Mouse (Mus musculus) CH12F3 (cell line): ENCODE results near the gene Acaca.
"Not testable (repeated sequence)": the region's sequence is repeated elsewhere in the genome, so short reads cannot be mapped to it uniquely, and the experiment has no call there.

Source experiments
- in situ Hi-C: fragments of 300-500 bp; cut with MboI; formaldehyde crosslinking; loops from 2 replicates; pipeline ENCODE4 v1.14.3; 2020; ENCODE audit warnings: low sequenced_read_pairs

Acaca gene

DNA sequence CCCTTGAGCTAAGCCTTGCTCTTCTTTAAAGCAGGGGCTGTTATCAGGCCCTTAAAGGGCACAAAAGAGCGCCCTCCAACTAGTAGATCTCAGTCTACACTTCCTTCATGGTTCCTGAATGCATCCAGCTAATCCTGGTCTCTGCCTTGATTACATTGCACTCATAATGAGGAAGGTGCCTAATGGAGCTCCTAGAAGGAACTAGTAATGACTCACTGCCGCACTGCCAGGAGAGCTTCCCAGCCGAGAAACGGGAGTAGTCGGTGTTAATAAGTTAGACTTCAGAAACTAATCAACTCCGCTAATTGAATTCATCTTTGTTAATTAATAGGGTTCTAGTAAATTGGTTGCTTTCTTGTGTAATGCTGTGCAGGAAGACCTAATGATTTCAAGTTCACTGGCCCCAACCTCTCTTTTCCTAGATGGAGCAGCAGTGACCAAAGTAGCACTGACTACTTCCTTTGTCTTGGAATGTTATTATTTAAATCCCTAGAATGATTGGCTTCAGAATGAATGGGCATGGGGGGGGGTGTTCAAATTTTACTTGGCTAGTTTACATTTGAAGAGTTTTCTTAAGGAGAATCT is 176.8 kb downstream of the Acaca start:
- in situ Hi-C loops = no loop called here

DNA sequence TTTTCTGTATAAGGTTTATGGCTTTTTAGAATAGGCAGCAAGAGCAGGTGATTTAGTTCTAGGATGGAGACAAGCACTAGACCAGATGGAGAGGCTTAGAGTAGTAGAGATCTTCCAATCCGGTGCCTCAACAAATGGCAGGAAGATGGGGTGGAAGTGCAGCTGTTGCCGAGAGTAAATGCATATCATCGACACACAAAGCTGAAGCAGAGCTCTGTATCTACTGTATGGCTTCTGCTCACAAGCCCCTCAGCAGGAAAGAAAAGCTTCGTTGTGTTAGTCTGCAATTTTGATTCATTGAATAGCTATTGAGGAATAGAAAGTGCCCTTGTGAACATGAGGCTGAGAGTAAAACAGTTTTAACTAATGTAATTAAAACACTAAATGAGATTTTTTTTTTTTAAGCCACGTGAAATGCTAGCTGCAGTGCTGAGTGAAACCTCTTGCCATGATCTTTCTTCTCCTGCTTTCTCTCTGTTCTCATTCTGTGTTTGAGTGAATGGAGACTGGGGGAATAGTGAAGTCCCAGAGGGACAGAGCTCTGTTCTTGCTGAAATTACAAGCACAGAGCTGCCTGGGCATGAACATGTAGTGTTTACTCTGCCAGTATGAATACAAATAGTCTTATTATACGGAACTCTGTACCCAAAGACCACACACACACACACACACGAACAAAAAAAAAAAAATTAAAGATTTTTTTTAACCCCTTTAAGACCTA is 194.7 kb downstream of the Acaca start:
- in situ Hi-C loops = no loop called here

DNA sequence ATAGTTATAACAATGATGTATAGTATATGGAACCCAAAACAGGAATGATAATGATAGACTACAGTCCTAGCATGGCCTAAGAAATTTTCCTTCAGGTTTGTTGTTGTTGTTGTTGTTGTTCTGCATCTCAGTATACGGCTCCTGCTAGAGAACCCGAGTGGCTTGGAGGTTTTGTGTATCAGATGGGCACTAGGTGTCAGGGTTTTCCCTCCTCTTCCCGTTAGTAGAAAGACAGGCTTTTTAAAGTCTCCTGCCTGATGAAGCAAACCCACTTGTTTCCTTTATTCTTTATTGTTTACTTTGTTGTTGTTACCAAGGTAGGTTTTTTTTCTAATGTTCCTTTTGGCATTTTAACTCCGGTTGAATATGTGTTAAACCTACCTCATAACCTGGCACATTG is 197.6 kb downstream of the Acaca start:
- in situ Hi-C loops = no loop called here

DNA sequence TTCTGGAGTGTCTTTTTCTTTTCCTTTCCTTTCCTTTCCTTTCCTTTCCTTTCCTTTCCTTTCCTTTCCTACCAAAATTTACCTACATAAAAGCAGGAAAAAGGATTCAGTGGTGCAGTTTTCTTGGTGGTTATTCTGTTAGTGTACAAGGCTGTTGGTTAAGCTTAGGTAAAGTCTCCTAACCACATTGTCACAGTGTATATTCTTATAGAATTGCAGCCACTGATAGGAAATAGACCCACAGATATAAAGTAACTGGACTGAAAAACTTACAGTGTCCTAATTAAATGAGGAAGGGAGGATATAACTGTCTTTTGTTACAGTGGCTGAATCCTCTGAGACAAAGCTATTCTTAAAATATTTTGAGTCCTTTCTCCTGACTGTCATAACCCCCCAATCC is 202.9 kb downstream of the Acaca start:
- in situ Hi-C loops = no loop called here

DNA sequence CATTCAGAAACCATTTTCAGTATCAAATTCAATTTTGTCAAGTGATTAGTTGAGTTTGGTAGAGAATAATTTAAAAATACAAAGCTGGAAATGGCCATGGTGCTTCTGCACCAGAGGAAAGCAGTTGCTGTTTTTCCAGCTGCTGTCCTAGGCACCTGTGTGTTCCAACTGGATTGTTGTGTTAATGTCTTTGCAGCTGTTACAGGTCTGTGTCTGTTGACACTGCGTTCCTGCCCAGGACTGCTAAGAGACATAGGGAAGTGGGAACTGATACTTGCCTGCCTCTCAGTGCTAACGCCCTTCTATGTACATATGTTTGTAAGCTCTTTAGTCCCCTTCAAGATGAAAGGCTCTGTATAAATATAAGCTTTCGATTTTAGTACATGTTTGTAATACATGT is 203.4 kb downstream of the Acaca start:
- in situ Hi-C loops = no loop called here

- in situ Hi-C loops = not testable (repeated sequence)
Observed at GRCm38 (mm10) chr11:84338273-84338672, 208.8 kb downstream of the Acaca start.

DNA sequence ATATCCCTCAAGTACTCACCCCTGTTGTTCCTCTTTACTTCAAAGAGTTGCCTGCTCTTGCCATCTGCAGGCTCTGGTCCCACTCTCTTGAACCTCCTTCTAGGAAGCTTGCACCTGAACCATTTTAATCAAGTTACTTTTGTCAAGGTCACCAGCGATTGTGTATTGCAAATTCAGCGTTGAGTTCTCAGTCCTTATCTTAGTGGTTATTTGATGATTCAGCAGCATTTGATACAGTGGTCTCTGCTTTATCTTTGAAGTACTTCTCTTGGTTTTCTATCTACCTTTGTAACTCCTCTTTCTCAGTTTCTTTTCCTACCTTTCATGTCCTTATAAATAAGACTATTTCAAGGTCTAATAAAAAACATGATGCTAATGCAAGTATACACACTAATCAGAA is 211.2 kb downstream of the Acaca start:
- in situ Hi-C loops = no loop called here

GRCm38 (mm10) chr11:84344522-84345236 is 215.2 kb downstream of the Acaca start:
- in situ Hi-C loops = no loop called here

GRCm38 (mm10) chr11:84347766-84348165 is 218.3 kb downstream of the Acaca start:
- in situ Hi-C loops = no loop called here

GRCm38 (mm10) chr11:84348843-84349825 is 219.7 kb downstream of the Acaca start:
- in situ Hi-C loops = no loop called here

- in situ Hi-C loops = no loop called here
Observed at GRCm38 (mm10) chr11:84351150-84351549, 221.7 kb downstream of the Acaca start.

DNA sequence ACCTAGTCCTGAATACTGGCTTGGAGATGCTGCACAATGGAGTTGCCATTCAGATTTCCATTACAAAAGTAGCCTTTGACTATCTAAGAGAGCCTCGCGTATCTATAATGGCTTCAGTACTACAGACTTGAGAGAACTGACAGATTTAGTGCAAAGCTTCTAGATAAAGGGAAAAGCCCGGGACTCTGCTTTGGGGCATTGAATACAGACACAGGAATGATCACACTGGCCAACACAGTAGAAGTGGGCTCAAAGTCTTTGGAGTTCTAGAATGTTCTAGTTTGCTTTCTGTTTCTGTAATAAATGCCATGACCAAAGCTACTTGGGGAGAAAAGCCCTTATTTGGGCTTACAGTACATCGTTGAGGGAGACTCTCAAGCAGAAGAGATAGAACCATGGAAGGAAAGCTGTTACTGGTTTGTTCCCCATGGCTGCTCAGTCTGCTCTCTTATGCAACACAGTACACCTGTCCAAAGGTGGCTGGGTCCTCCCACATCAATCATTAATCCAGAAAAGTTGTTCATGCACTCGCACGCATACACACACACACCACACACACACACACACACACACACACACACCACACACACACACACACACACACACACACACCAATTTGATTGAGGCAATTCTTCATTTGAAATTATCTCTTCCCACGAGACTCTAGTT is 223.7 kb downstream of the Acaca start:
- in situ Hi-C loops = no loop called here

- in situ Hi-C loops = no loop called here
Observed at GRCm38 (mm10) chr11:84357304-84357703, 227.8 kb downstream of the Acaca start.

- in situ Hi-C loops = no loop called here
Observed at GRCm38 (mm10) chr11:84357771-84358170, 228.3 kb downstream of the Acaca start.

DNA sequence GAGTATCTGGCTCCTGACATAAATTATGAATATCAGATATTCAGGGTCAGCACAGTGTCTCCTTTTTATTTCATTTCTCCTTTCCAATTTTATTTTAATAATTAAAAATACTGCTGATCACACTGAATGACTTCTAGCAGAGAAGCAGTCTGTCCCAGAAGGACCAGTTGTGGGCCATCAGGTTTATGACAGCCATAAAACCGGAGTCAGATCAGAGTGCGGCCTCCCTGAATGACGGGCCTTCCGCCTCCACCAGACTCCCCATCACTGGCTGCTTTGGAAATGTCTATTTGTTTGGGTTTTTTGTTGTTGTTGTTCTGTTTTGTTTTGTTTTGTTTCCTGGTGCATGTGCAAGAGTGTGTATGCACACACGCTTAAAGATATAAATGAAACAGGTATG is 232.1 kb downstream of the Acaca start:
- in situ Hi-C loops = no loop called here

DNA sequence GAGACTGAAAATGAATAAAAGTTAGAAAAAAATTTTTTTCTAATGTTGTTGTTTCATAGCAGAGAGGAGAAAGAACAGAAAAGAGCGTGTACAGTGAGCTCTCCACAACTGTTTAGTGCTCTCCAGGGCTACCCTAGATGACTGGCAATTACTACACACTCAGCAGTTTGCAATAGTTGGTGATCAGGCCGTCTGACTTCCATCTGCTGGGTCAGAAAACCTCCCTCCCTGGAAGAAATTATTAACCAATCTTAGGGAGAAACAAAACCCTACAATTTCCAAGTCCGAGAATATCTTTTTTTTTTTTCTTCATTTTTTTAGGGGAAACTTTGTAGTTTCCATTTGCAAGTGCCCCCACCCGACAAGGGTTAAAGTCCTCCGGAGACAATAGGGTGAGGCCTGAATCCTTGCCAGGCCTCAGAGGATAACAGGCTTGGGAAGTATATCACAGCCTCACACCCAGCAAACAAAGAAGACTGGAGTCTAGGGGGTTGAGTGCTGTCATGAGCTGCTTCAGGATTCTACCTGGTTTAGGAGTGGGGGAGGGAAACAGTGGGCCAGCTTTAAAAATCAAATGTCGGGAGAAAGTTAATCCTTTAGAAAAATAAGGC is 233.3 kb downstream of the Acaca start:
- in situ Hi-C loops = no loop called here

DNA sequence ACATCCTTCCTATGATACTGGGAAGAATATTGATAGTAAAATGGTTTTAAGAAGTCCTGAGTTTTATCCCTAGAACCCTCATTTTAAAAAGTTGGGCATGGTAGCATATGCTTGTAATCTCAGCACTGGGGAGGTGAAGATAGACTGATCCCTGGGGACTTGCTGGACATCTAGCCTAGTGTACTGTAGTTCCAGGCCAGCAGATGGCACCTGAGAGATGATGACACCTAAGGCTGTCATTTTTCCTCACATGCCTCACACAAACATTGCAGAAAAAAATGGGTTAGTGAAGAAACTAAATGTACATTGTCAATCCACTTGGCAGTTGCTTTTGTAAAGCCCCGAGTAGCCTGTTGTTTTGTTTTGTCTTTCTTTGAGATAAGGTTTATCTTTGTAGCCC is 235.8 kb downstream of the Acaca start:
- in situ Hi-C loops = no loop called here

GRCm38 (mm10) chr11:84368902-84369301 is 239.4 kb downstream of the Acaca start:
- in situ Hi-C loops = no loop called here

GRCm38 (mm10) chr11:84373122-84373521 is 243.7 kb downstream of the Acaca start:
- in situ Hi-C loops = no loop called here

GRCm38 (mm10) chr11:84375951-84376496 is 246.6 kb downstream of the Acaca start:
- in situ Hi-C loops = no loop called here
